Mouse (Mus musculus) forelimb bud, embryonic 11.5 days (tissue): ENCODE results near the gene Rasgrp1.

Experiments used
- DNase-seq: peaks from one replicate; pipeline ENCODE4 v3.0.0-alpha.2; 2012; ENCODE audit warnings: low read depth, low spot score

Rasgrp1 gene

DNA sequence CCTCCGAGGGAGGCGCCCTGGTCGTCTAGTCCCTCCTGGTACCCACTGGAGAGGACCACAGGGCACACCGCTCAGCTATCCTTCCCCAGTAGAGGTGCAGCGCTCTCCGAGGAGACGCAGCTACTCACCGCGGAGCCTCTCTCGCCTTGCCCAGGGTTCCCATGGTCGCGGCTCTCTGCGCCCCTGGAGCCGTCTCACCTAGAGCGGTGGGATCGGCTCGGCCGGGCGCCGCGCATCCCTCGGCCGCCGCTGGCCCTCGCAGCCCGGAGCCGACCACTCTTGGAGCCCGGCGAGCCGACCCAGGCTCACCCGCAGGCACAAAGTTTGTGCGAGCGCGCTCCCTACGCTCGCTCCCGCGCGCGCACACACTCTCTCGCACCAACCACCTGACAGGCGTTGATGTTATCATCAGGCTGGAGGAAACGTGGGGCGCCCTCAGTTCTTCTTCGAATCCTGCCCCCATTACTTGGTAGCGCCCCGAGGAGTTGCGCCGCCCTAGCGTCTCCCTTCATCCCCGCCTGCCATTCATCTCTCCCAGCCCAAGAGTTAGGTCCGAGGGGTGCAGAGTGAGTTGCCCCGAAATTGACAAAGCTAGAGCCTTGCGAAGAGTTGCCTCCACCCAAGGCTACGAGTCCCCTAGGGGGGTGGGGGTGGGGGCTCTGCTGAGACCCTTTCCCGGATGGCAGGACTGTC is at the start of gene Rasgrp1:
Rasgrp1 (minus strand) TSS at position 455 of the 693 bp plus-strand sequence.
- peak; percentile 6 for DNase-seq

DNA sequence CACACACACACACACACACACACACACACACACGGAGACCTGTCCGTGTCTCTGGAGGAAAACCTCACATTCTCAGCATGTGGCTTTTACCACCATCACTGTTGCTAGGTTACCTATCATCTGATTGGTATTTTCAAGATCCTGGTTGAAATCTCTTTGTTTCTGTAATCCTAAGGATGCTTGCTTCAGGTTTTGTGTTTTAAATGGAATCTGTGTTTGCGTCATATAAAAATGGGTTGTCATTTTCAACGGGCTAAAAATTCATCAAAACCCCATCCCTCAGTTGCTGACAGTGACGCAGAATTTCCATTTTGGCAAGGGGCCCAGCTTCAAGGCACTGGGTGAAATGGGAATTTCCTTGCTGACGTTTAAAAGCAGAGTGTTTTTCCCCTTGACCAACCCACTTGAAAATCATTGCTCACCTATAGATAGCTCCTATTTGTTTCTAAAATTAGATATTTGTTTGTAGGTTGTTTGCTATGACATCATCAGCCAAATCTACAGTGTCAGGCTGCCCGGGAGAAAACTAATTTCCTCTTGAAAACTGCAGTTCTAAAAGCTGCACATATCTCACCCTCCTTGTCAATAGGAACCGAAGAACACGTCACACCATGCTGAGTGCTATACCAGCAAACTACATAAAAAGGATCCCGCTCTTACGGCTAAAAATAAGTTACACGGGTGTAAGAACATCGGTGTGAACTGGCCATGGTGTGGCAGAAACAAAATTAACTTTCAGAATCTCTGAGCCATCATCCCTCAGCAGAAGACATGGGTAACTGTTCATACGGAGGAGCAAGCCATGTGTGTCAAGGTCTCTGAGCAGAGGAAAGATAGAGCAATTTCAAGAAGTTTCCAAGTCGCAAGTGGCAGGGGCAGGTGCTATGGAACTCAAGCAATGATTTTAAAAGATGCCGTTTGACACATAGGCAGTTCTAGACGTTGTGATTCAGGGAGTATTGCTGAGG is 47.4 kb upstream of the Rasgrp1 start:
- DNase-seq: no peak

DNA sequence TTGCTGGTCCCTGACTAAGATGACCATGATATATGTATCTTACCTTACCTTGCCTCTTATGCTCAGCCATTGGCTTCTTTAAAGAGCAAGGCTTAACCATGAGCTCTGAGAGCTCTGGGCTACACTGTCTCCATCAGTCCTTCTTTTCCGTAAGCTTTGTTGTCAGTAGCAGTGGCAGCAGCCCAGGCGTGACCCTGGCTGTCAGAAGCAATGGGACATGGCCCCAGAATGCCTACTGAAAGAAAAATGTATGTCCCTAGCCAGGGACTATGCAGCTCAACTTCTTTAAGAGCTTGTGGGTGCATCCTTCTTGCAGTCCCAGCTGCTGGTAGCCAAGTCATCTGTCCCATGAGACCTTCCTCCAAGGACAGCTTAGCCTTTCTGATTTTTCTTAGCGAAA is 46.7 kb upstream of the Rasgrp1 start:
- DNase-seq: no peak

DNA sequence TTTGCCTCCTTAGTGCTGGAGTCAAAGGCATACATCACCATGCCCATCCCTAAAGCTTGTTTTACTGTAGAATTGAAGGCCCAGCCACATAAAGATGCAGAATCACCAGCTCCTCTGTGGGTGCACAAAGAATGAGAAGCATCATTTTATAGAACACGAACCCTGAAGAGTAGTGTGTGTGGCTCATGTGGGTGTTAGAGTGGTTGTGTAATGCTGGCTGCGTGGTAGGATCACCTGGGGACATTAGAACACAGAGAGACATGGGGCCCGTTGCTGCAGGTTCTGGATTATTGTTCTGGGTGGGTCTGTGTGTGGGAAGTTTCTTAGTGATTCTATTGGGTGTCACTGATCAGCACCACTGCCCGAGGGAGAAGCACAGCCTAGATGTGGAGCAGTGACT is 45.3 kb upstream of the Rasgrp1 start:
- DNase-seq: no peak

DNA sequence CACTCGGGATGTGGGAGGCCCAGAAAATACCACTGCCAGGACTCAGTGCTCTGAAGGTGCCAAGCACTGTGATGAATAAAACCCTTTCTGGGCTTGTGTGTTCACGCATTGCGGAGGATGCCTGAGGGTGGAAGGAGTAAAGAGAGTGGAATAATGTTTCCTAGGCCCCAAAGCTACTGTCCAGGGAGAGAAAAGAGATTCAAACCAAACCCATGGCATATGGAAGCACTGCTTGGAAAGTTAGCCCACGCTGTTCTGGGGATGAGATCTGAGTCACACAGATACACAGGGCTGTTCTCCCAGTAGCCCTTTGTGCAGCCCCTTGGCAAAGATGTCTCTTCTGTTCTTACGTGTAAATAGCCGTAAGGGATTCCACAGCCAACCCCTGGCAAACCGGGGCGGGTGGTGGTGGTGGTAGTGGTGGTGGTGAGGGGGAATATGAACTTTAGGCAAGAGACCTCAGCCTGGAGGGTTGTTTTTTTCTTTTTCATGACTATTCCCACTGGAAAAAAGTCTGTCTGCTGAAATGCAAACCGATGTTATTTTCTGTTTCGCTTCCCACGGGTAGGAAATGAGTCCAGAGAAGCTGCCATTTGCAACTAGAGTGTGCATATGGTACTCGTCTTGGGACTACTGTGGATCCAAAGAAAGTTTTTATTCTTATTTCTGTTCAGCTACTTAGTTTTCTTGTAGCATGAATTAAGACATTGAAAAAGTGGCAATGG is 44.3 kb upstream of the Rasgrp1 start:
- DNase-seq: no peak

DNA sequence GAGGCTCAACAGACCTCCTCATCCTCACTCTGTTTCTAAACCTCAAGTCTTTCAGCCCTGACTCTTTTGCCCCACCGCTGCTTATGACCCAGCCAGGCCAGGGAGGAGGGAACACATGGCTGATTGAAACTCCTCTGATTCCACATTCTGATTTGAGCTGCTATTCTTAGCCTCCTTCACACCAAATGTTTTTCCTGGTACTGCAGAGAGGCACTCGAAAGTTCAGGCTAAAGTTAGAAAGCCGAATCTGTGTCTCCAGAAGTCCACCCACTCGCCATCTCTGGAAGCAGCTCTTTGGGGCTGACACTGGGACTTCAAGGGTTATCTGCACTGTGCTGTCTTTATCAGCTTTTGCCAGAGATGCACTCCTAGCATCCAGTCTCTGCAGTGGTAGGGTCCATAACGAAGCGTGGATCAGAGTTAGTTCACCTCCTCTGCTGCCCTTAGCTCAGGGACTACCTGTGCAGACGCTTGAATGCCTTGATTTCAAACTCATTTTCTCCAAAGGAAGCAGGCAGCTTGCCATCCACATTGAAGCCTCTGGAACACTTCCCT is 43.3 kb upstream of the Rasgrp1 start:
- no peak for DNase-seq

DNA sequence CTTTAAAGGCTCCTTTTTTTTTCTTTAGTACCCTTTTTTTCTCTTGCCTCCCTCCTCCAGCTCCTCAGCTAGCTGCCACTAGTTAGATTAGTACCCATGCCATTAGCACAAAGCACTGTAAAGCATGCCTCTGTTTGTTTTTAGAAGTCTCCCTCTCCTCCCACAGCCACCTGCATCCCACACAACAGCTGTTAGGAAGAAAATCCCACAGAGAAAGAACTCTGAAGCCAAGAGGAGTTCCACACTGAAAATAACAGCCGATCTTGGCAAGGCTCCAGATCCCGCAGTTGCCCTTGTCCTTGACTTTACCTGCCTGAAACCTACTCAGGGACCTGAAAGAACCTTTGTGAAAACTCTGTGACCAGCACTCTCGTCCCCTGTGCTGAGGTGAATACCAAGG is 38.5 kb upstream of the Rasgrp1 start:
- no peak for DNase-seq

DNA sequence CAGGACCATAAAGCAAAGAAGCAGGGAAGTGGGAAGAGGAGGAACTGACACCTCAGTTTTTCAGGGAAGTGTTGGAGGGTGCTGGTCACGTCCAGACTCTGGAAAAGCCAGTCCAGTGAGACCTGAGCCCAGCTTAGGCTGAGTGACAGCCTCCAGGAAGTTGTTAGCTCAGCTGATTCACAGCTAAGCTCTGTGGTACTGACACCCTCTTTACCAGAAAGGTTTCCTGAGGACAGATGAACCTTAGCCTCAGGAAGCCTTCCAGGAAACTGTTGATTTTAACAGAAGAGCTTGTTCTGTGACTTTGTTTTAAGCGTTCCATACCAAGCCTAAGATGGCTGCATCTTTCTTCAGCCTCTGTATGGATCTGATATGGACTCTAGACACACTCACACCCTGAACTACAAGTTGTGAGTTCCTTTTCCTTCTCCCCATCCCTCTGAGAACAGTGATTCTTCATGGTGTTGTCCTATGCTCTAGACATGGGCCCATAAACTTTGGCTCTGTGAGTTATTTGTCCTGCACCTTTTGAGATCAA is 31.6 kb upstream of the Rasgrp1 start:
- no peak for DNase-seq

DNA sequence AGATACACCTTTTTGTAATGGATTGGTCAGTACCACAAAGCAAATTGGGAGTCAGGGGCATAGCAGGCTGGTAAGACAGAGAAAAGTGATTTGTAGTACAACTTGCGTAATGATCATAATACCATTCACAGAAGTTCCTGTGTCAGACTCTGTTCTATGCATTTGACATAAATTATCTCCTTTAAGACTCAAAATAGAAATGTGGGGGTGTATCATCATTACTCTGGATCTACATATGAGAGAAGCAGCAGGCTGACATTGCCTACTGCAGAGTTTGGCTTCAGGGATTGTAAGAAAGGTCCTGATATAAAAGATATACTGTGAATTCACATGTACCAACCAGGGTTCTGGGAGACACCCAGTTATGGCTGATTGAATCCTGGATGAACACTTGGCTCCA is 28.9 kb upstream of the Rasgrp1 start:
- no peak for DNase-seq

DNA sequence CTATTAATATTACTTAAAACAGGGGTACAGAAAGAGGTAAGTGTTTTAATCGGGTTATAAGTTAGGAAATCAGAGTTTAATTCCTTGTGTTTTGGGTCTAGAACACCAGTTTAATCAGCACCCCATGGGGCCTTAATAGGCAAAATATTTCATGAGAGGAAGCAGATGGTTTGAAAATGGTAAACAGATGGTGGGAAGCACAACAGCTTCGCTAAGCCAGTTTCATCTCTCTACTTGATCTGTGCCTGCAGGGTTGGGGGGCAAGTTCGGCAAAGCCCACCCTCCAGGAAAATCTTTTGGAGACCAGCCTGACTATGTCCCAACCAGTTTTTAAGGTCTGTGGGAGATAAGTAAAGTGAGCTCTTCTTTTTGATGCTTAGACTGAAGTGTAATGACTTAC is 23.7 kb upstream of the Rasgrp1 start:
- peak; percentile 18 for DNase-seq

DNA sequence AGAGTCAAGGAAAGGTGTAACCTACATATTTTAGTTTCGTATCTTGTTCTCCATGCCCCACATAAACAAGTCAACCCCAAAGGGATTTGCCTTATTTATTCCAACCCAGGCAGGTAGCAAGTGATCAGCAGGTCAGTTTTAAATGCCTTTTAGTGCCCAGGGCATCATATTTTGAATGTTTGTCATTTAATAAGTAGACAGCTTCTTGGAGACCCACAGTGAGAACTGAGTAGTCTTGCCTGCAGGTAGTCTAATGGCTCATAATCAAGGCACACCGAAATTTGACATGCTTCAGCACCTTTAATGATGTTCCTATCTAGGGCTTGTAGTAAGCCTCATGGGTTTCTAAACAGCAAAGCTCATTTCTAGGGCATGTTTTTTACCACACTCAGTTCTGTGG is 21.3 kb upstream of the Rasgrp1 start:
- DNase-seq: no peak

DNA sequence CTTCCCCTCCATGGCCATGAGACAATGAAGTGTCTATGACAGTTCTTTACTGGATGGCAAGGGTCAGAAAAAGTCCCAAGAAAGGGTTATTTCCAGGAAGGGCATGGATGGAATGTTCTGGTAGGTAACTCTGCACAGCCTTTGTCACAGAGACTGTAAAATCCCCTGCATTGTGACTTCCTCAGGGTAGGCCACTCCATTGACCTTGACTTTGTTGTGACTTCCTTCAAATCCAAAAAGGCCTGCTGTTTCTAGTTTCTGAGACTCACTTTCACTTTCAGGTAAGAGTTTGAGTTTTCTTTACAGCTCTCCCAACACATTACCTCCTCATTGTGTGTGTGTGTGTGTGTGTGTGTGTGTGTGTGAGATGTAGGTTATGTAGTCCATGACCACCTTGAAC is 15.1 kb upstream of the Rasgrp1 start:
- no peak for DNase-seq

DNA sequence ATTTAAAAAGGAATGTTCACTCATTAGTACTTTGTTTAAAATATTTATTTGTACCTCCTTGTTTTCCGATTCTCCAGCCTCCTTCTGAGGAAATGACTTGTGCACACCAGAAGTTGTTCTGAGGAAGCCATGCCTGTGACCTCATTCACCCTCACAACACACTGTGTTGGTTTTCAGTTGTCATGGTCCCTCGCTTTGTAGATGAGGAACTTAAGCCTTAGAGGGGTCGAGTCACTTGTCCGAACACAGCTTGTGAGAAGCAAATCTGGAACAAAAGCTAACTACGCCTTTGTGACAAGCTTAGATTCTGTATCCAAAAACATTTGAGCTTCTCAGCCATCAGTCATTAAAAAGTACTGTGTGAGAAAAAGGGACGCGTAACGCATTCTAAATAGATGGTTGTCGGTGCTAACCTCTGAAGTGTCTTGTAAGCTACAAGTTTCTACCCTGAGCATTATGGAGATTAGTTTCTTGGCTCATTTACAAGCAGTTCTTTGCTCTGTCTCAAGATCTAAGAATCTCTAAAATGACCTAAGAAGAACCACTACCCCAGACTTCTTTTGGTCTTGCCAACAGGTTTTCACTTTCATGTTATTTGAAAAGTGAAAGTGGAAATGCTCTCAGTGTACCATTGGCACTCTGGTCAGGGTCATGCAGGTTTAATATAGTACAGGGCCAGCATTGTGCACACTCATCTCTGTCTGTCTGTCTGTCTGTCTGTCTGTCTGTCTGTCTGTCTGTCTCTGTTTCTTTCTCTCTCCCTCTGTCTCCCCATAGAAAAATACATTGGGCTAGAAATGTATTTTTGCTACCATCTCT is 9.7 kb upstream of the Rasgrp1 start:
- no peak for DNase-seq

DNA sequence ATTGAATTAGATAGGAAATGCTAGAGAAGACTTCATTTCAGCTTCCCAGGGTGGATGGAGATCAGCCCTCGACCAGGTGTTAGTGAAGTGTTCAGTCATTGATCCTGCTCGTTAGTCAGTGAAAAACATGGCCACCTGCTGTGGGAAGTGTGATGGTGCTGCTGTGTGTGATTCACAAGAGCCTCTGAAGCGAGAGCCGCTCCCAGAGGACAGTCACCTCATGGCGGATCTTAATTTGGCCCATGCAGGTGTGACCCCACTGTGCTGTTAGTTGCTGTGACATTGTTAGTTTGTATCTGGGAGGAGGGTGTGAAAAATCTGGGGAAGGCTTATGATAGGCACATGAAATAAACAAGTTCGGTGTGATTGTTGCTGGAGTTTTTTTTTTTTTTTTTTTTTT is 7.3 kb upstream of the Rasgrp1 start:
- no peak for DNase-seq

DNA sequence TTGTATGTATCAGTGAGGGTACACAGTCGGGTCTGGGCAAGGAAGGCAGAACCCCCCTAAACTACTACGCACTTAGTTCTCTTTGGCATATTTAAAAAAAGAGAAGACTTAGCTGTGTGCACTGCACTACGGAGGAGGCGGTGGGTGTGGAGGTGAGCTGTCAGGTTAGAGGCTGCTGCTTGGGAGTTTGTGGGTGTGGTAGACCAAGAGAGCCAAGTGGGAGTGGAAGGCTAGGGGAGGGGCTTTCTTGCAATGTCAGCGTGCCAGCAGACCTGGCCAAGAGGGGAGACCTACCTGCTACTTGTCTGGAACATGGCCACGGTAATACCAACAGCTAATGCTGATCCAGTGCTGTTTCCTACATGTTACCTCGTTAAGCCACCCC is 431 bp upstream of the Rasgrp1 start:
- DNase-seq: no peak

DNA sequence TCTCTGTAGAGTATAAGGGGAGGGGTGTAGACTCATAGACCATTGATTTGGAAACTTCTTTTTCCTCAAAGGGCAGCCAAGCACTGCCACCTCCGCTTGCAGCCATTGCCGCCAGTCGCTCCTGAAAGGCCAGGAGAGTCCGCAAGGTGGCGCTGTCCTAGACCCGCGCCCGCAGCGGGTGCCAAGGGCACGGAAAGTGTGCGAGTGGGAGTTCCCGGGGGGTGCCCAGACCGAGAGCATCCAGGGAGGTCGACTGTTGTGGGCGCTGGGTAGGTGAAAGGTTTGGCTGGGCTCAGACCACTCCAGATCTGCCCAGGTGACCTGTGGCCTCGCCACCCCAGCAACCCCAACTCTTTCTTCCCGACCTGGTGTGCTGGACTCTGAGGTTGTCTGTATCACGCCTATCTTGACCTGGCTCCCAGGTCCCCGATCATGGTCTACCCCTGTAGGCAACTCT is 683 bp downstream of the Rasgrp1 start:
- DNase-seq: peak; percentile 62

DNA sequence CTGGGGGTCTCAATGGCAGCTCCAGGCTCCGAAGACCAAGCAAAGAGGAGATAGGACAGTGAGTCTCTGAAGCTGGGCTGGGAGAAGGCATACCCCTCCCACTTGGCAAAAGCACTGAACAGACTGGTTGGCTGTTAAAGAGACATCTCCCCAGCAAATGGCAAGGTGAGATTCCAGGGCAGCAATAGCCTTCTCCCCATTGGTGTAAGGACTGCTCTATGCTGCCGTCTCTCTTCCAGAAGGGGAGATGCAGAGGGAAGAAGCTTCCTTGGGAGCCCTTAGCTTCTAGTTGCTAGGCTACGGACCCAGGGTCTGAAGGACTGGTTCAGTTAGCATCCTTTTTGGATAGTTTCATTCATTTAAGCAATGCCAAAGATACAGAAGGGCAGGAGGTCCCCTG is 4.3 kb downstream of the Rasgrp1 start:
- DNase-seq: no peak

DNA sequence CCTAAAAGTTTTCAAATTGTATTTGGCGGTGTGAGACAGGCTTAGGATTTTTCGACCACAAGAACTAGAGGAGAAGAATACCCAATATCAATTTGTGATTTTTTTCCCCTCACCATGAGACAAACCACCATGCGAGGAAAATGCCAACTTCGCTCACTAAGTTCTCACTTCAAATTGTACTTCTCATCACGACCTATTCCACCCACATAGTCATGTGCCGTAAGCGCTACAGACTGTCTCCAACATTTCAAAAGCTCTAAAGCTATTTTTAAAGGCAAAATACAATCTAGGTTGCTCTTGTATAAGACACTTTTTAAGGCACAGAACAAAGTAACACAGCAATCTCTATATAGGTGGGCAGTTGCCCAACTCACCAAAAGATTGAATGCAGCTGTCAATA is 4.9 kb downstream of the Rasgrp1 start:
- no peak for DNase-seq

DNA sequence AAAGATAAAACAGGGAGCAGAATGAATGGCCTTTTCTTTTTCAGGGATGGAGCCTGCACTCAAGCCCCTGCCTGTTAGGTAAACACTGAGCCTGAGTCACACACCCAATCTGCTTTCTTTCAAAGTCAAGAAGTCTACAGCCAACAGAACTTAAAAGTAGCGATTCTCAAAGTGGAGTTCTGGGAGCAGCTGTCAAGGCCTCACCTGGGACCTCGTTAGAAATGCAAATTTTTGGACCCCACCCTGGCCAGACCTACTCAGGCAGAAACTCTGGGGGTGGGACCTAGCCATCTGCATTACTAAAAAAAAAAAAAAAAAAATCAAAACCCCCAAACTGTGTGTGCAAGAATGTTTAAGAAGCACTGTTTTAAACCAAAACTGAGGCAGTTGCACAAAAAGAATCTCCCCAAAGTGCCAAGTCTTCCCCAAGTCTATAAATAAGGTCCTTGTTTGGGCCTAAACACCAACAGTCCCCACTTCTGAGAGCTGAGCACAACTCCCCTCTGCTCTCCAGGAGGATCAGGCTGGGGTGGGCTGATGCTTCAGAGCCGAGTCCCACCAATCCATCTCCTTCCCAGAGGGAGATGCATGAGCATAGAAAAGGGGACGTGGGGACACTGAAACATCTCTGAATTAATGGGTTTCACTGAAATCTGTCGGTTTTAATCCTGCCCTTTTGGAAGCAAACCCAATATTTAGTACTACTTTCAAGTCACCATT is 5.7 kb downstream of the Rasgrp1 start:
- no peak for DNase-seq

DNA sequence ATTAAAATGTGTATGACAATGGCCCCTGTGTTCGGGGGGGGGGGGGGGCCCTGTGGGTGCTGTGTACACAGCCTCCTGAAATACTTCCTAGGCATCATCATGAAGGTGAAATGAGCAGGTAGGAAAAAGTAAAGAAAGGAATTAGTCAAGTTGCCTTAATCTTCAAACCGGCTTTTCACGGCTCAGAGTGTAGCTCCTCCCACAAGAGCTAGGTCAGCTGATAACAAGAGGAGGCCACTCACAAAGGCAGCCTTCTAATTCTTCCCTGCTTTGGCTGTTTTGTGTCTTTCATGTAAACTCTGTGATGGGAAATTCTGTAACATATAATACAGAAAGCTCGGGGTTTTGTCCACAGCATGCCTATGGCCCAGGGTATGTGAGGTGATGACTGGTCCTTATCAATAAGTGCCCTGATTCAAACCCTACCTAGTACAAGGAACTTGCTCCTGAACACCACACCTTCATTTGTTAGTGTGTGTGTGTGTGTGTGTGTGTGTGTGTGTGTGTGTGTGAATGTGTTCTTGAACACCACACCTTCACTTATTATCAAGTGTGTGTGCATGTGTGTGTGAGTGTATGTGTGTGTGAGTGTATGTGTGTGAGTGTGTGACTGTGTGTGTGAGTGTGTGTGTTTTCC is 7.1 kb downstream of the Rasgrp1 start:
- no peak for DNase-seq
